Mouse (Mus musculus) brain, adult 2 months (tissue): ENCODE data around the gene Npc1l1.
A peak's percentile ranks its signal among the peaks of the same experiment; 100 is the strongest.

ENCODE experiments used
- DNase-seq: peaks from one replicate; pipeline ENCODE4 v3.0.0; 2011; ENCODE audit warnings: low read depth, low spot score

Npc1l1 gene

DNA sequence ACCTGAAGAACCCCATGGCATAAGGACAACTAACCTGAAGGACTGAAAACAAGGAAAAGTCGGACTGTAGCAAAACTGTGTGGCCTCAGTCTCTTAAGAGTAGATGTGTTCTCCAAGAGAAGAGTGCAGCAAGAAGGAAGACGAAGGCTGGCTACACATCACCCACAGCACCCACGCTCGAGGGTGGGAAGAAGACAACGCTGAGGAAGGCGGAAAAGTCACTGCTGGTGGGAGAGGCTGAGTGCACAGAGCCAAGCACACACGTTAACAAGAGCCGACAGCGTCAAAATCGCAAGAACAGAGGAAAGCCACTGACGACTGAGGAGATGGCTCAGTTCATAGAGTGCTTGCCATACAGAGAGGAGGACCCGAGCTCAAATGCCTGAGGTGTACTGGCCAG, 66.2 kb downstream of the Npc1l1 start:
- DNase-seq = peak; percentile 51

DNA sequence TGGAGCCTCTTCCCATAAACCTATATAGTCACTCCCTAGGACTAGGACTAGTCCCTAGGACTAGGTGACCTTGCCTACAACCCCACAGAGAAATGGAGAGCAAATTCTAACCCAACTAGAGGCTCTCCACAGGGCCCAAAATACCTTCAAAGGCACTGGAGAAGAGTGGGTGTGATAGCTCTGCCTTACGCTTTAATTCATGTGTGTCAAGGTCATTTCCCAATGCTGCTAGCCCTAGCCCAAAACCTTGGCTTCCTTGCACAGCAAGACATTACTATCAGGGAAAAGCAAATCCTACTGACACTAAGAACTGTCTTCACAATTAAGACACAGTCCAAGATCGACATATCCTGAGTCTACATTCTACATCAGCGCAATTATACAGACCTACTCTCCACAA, 66.9 kb downstream of the Npc1l1 start:
- DNase-seq = no peak

DNA sequence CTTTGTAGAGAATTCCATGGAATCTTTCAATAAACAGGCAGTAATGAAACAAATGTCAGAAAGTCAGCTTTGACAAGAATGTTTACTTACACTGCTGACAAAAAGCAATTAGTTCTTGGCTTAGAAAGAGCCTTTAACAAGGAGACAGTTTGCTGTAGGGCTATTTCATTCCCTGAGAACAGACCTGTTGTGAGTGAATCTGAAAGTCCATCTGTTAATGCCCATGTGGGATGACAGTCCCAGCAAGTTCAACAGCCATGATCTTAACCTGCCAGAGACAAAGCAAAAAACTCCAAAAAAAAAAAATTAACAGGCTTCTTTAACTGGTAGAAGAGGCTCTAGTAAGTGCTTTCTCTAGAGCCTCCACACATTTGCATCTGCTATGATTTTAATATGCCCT, 68.4 kb downstream of the Npc1l1 start:
- peak; percentile 85 for DNase-seq
